Mouse (Mus musculus) retina, postnatal 7 days (tissue): ENCODE measurements at regions not wholly inside any gene's neighbourhood (a gene's known extent, or its start where the extent isn't known, plus 50 kb on each side); places are given as distances from the start of the nearest gene placed in this dataset.

Source experiments
- DNase-seq: peaks from one replicate; pipeline ENCODE4 v3.0.0-alpha.2; 2012; ENCODE audit warnings: low read depth, low spot score

DNA sequence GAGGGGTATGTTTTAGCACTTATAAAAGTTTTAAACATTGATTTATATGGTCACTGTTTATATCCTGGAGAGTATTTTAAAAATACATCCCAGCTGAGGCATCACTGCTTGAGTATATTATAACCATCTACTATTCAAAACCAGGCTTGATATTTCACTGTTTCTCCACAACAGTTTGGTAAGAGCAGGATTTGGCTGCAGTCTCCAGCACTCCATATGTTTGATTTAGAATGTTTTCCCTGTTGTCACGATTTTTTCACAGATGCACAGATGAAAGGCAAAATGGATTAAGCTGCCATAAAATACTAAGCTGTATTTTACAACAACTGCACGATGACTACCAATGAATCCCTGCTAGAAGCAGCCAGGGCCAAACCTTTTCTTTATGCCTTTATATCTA lies 166.6 kb downstream of the Cox7b2 start:
- no peak for DNase-seq

GRCm38 (mm10) chr5:71366196-71366858 lies 181.7 kb downstream of the Cox7b2 start:
- no peak for DNase-seq

DNA sequence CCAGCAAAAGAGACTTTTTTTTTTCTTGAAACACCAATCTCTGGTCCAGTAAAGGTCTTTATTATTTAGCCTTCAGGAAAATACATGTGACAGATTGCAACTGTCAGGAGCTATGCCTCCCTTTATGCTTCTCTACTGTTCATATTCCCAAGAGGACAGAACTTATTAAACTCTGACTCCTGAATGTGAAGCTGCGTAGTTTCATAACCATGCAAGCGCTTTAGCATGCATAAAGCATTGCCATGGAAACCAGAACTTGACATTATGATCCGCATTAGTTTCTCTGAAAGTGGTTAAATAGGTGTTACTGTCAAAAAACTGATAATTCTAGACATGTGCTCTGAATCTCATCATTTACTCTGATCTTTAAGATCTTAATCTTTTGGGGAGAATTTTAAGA lies 206.5 kb downstream of the Cox7b2 start:
- DNase-seq = no peak

DNA sequence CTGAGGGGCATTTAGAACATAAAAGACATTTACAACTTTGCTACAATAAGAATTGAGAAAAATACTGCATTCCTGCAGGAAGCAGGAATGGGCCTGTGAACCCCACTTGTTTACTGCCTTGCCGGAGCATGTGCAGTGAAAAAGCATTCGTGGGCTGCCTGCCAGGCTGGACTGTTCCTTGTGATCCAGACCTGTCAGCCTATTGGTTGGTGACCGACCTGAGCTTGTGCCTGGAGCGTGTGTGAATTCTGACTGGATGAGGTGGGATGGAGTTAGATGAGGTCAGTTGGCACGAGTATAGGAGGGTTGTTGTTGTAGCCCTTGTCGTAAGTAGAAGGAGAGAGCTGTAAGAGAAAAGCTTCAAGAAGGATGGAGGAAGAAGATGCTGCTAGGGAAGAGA lies 213.8 kb upstream of the Gabra2 start:
- DNase-seq = no peak

GRCm38 (mm10) chr5:71262202-71262883 lies 166.7 kb upstream of the Gabra2 start:
- DNase-seq = no peak

GRCm38 (mm10) chr5:71249273-71249672 lies 153.6 kb upstream of the Gabra2 start:
- no peak for DNase-seq

GRCm38 (mm10) chr5:71248318-71249135 lies 152.9 kb upstream of the Gabra2 start:
- DNase-seq = no peak

GRCm38 (mm10) chr5:71227615-71228014 lies 132.0 kb upstream of the Gabra2 start:
- no peak for DNase-seq

DNA sequence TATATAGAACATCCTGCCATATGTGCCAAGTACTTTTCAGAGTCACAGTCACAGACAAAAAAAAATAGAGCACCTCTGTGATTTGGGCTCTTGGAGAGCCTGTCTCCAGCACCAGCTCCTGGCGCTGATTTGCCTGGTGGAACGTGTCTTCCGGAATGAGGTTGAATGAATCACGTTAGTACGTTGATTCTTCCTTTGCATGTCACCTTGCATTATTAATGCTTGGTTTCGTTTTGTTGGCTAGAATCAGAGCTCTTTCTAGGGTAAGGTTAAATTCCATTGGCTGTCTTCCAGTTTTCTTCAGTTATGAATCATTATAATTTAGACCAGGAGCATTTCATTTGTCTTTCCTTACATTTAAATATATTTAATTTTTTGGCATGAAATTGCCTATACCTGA lies 105.2 kb upstream of the Gabra2 start:
- DNase-seq = no peak

- peak; percentile 31 for DNase-seq
Observed at GRCm38 (mm10) chr5:71177316-71177715, 81.7 kb upstream of the Gabra2 start.

DNA sequence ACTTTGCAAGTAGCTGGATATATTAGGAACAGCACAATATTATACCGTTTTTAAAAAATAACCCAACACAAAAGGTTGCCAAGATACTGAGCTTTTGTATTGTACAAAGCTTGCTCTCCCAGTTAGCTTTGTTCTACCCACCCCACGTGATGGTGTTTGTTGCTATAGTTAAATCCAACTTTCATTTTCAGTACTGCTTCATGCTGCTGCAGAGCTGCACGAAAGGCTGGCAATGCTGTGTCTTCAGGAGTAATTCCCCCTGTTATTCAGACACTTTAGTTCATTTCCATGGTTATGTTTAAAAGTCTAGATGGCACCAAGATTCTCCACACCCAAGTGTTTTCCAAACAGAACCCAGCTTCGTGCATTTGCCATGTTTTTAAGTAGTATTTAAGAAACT lies 74.7 kb upstream of the Gabra2 start:
- DNase-seq = no peak
